Mouse (Mus musculus): ENCODE measurements around the gene Sdk1.

DNA sequence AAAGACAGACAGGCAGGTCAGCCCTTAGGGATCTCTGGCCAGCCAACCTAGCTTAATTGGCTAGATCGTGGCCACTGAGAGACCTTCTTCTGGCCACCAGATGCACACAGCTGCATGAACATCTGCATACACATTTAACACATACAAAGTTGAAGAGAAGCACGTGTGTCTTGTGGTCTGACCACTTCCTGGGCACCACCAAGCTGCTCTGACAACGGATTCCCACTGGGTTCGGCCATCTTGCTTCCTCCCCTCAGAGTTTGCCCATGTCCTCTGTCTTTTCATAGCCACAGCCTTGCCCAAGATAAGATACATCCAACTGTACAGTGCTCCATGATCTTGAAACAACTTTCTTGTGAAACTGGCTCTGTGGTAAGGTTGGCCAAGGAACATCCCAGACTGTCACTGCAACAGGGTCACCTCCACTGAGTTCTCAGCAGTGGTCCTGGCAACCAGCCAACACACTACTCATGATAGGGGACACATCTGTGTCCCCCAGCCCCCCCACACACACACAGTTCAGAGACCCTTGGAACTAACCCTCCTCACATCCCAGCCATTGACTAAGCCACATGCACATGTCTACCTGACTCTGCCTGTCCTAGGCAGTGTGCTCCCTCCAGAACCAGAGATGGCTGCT is 798.7 kb downstream of the Sdk1 start:
- TF ChIP-seq USF1 (IDR thresholded peaks at IDR 0.05; ENCODE audit: low read depth, low read length) (no peak), CTCF (IDR thresholded peaks at IDR 0.05 in 2 of 3, conservative IDR thresholded peaks at IDR 0.05 in 1 of 3; ENCODE audit: control insufficient read depth in 1 of 3, insufficient read depth in 1 of 3, low read depth in 2 of 3, low read length in 3 of 3, poor library complexity in 1 of 3, severe bottlenecking in 1 of 3) (no peak), POLR2A (IDR thresholded peaks at IDR 0.05; ENCODE audit: control insufficient read depth in 1 of 2, insufficient read depth in 1 of 2, low read depth in 1 of 2, low read length in 2 of 2, poor library complexity in 1 of 2) (no peak)

Data from MEL (cell line).